Mouse (Mus musculus): ENCODE measurements around the gene Lamtor4. TPM values are rescaled to one million over a fixed set of nuclear protein-coding genes. Genes with fewer than 3 reads are reported as not detected.
"Not testable (repeated sequence)": the region's sequence is repeated elsewhere in the genome, so short reads cannot be mapped to it uniquely, and the experiment has no call there.

Lamtor4 gene
- 22.3 and 26.4 TPM in 2 replicates for total RNA-seq (2015; ENCODE audit: low replicate concordance)
- 4.6 and 5.4 TPM in 2 replicates for total RNA-seq (2017; ENCODE audit: low replicate concordance)

DNA sequence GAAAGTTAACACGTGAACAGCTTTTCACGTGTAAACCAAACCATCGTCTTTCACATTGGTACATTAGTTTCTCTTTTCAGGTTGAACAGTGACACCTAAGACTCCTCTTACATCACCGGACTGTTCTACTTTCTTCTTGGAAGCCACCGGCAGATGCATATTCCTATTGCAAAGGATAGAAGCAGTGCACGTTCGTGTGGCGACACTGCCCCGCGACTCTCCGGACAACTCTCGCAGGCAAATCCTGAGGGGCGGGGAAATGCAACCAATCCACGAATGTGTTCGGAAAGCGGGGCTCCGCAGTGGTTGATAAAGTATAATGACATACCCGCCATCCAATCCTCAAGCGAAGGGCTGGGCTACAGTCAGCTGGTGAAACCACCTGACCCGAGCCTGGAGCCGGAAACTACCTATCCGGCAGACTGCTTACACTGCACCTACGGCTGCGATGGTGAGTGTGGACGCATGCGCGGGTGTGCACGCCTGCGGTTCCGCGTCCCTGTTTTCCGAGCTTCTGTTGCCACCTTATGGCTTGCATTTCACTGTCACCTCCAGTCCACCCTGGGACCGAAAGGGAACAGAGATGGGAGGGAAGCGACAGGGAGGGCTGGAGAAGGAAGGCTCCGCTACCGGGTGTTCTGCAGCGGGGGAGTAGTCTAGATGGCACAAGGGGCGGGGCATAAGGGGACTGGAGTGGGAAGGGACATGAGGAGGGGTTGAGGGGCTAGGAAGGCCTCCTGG lies at the start of gene Lamtor4:
Gene Lamtor4, plus strand, starts transcription at position 130 of the 741 bp plus-strand sequence.
- peak; percentile 98 for ATAC-seq (replicated peaks; ENCODE audit: low FRiP score, poor library complexity, severe bottlenecking)

DNA sequence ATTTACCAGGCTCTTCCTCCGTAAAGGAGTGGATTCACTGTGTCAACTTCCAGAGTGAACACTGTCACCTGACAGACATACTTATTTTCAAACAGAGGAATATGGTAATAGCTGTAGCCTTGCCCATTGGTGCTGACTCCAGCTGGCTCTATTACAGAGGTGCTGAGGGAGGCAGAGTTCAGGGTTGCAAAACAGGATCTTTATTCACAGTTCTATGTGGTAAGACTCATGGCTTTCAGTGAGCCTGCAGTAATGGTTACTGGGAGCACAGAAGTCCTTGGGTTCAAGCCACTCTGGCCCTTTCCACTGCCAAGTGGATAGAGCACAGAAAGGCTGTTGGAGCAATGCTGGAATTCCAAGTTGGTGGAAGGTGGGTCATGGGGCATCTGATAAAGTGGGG lies 48.0 kb upstream of the Lamtor4 start:
- ATAC-seq (replicated peaks; ENCODE audit: low FRiP score, poor library complexity, severe bottlenecking), result no peak

DNA sequence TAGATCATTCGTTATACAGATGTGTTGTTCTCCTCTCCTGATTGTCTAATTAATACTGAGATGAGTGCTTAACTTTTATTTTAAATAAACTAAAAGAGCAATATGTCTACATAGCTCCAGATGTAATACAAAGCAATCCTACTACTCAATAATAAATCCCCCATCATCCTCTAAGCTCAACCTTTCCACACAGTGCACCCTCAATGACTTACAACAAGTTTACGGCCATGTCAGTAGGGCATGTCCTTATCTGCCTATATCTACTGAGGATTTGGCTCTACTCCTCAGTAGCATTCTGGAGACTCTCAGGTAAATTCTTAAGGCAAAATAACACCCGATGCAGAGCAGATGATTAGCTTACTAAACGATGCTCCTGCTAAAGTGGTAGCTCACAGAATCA lies 47.4 kb upstream of the Lamtor4 start:
- ATAC-seq (replicated peaks; ENCODE audit: low FRiP score, poor library complexity, severe bottlenecking), result no peak

DNA sequence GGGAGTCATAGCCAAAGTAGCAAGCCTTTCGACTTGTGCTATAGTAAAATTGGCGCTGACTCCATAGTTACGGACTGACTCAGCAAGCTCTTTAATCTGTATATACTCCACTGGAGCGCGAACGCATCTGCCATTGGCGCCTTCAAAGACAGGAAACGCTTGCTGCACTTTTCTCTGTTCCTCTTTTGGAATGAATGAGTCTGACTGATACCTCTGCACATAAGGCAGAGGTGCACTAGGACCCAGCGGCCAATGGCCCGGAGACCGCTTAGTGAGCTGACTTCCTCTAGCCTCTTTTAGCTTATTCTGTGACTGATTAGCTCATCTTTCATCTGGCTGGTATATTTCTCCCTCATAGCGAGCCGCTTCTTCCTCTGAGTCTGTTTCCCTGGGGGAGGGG lies 38.6 kb upstream of the Lamtor4 start:
- ATAC-seq (replicated peaks; ENCODE audit: low FRiP score, poor library complexity, severe bottlenecking), result not testable (repeated sequence)

DNA sequence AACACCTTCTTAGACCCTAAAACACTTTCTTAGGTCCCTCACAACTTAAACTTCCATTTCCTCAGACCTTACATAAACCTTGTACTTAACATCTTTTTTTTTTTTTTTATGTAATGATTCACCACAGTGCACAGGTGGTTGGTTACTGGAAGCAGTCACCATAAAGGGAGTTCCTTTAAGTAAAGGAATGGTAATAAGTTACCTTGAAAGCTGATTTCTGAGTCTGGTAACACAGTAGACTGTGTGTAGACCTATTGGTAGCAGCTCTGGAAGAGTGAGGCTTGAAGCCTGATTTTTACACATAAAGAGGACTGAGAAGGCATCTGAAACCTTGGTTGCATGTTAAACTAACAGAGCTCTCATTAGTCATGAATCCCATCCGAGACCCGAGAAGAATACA lies 35.4 kb upstream of the Lamtor4 start:
- ATAC-seq (replicated peaks; ENCODE audit: low FRiP score, poor library complexity, severe bottlenecking), result no peak

DNA sequence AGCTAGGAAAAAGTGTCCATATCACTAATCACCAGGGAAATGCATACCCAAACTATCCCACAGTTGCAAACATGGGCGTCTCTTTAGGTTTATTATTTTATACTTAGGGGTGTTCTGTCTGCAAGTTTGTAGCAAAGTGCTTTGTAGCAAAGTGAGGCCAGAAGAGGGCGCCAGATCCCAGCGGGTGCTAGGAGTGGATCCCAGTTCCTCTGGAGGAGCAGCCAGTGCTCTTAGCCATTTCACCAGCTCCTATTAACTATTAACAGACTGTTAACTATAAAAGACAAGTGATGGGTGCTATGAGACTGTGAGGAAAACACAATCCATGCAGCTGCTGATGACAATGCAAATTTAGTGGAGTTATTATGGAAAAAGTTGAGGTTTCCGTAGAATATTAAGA lies 33.2 kb upstream of the Lamtor4 start:
- 0 out of 2 replicates have a peak, but pooled peaks have one; percentile 57 for ATAC-seq (replicated peaks; ENCODE audit: low FRiP score, poor library complexity, severe bottlenecking)

DNA sequence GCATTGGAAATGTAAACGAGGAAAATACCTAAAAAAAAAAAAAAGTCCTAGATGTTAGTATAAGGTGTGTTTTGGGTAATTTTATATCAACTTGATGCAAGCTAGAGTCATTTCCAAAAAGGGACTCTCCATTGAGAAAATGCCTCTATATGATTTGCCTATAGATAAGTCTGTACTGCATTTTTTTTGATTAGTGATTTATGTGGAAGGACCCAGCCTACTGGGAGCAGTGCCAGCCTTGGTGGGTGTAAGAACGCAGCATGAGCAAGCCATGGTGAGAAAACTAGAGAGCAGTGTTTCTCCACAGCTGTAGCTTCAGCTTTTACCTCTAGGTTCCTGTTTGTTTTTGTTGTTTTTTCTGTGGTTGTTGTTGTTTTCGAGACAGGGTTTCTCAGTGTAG lies 32.0 kb upstream of the Lamtor4 start:
- ATAC-seq (replicated peaks; ENCODE audit: low FRiP score, poor library complexity, severe bottlenecking), result no peak

DNA sequence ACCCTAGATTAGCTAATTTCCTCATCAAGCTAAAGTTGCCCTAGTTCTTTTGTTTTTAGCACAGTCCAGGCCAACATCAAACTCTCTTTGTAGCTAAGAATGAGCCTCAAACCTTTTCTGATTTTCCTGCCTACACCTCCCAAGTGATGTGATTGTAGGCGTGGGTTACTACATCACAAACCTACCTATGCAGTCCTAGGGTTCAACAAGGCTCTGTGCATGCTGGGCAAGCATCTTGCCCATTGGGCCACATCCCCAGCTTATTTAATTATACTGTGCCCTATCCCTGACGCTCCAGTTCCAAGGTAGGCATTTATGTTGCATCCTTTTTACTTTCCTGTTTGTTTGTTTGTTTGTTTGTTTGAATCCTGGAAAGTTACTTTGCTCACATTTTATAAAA lies 29.6 kb upstream of the Lamtor4 start, which contains the start of gene Nxpe5:
Gene Nxpe5, plus strand, starts transcription at position 199 of the 400 bp plus-strand sequence.
- ATAC-seq (replicated peaks; ENCODE audit: low FRiP score, poor library complexity, severe bottlenecking), result no peak

DNA sequence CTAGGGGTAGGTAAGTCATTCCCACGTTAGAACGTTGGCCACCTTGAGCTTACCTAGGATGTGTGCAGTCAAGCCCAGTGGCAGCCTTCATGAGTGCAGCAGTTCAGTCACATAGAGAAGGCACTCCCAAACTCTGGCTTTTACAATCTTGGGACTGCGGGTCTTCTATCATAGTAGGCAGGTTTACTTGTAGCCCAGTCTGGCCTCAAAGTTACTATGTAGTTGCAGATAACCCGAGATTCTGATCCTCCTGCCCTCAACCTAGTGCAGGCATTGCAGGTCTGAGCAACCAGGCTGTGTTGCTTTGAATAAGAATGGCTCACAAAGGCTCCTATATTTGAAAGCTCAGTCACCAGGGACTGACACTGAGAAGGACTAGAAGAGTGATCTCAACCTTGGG lies 28.8 kb upstream of the Lamtor4 start:
- ATAC-seq (replicated peaks; ENCODE audit: low FRiP score, poor library complexity, severe bottlenecking), result no peak

DNA sequence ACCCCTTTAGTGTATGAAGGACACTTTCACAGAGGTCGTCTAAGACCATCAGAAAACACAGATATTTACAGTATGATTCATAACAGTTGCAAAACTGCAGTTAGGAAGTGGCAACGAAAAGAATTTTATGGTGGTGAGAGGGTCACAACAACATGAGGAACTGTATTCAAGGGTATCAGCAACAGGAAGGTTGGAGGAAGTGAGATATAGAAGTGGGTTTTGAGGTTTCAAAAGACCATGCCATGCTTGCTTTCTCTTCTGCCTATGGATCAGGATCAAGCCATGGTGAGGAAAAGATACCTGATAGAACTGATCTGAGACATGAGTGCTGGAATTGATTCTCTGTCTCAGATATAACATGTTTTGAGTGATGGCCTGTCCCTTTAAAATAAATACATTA lies 27.9 kb upstream of the Lamtor4 start:
- no peak for ATAC-seq (replicated peaks; ENCODE audit: low FRiP score, poor library complexity, severe bottlenecking)

DNA sequence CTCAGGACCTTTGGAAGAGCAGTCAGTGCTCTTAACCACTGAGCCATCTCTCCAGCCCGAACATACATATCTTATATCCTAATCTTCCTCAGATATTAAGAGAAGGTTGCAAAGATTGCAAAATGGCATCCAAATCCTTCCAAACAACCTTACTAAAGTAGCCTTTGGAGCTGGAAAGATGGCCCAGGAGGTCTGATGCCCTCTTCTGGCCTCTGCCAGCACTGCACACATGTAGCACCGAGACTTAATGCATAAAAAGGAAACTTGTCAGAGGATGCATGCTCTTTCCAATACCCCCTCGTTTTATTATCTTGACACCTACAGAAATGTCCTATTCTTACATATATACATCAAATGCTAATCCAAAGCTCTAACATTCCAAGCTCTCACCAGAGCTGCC lies 27.3 kb upstream of the Lamtor4 start:
- peak; percentile 57; the same call in 1 of the 2 replicates for ATAC-seq (replicated peaks; ENCODE audit: low FRiP score, poor library complexity, severe bottlenecking)

DNA sequence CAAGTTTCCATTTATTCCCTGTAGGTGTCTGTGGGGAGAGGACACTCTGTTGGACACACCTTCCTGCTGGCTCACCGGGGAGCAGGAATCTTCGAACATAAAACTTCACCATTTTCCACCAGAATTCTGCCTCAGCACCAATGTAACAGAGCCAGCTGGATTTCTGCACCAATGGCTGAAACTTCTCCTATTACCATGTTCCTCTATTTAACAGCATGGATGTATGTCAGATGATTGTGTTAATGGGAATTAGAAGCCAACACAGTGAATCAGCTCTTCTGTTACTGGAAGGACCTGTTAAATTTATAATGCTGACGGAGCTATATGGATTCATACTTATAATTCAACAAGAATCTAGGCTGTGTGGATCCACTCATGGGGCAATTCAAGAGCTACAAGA lies 25.8 kb upstream of the Lamtor4 start:
- no peak for ATAC-seq (replicated peaks; ENCODE audit: low FRiP score, poor library complexity, severe bottlenecking)

DNA sequence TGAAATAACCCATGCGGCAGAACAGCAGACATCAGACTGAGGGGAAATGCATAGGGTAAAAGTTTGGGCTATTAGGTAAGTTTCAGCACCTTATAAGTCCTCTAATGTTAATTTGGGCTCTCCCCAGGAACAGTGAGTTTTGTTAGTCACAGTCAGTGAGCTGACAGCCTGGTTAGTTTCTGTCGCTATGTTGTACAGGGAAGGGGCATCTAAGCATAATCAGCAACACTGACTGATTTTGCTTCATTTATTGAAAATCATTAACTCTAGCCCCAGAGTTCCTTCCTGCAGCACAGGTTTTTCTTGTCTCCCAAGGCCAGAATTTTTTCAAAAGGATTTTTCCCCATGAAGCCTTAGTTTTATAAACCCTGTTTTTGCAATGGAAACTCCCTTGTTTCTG lies 21.5 kb upstream of the Lamtor4 start:
- ATAC-seq (replicated peaks; ENCODE audit: low FRiP score, poor library complexity, severe bottlenecking), result no peak

DNA sequence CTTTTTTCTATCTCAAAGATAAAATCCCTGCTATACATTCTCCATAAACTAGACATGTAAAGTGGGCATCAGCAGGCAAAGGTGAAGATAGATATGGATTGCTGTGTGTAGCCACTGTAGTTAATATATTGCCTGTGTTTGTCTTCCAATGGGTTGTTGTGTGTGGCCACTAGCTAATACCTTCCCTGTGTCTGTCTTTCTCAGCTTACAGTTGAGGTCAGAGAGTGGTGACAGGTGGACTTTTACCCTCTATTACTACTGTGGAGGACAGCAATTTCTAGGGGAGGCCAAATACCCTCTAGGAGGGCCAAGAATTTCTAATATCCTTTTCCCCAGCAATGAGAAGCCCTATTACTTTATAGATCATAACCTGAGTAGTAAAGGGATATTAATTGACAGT lies 21.1 kb upstream of the Lamtor4 start:
- no peak for ATAC-seq (replicated peaks; ENCODE audit: low FRiP score, poor library complexity, severe bottlenecking)

DNA sequence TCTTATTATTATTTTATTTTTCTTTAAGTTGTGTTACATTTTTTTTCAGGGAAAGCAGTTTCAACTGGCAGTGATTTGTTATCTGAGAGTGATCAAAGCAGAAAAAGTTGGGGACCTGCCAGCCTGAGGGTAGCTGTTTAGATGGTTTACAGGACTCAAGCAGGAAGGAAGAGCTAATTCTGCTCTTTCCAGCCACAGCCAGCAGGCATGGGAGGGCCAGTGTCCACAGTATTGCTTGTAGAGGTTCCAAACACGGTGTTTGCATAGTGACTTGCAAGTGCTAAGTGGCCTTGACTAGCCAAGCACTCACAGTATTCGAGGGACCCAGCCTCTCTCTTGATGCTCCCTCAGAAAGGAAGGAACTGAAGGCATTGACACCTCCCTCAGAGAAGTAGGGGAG lies 13.8 kb upstream of the Lamtor4 start:
- ATAC-seq (replicated peaks; ENCODE audit: low FRiP score, poor library complexity, severe bottlenecking), result no peak

DNA sequence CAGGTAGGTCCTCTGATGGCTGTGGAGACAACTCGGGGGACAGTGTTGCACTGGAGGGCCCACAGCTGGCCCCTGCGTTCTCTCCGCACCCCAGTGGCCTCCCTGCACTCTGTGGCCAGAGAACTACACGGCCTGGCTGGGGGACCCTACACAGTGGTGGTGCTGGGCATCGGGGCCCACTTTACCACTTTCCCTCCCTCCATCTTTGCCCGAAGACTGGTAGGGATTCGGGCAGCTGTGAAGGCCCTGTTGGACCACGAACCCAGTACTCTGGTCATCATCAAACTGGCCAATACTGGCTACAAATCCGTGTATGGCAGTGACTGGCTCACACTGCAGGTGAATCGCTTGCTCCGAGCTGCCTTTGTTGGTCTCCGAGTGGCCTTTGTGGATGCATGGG lies 4.1 kb upstream of the Lamtor4 start:
- no peak for ATAC-seq (replicated peaks; ENCODE audit: low FRiP score, poor library complexity, severe bottlenecking)

DNA sequence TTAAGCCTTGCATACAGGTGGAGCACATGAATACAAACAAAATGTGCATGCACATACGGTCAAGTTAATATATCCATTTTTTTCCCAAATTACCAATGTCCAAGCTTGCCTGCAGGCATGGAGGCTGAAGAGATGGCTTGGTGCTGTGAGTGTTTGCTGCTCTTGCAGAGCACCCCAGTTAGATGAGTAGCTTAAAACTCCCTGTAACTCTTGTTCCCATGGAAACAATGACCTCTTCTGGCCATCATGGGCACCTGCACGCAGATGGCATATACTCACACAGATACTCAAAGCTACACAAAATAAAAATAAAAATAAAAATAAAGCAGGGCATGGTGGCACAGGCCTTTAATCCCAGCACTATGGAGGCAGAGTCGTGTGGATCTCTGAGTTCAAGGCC lies 2.2 kb upstream of the Lamtor4 start:
- no peak for ATAC-seq (replicated peaks; ENCODE audit: low FRiP score, poor library complexity, severe bottlenecking)

DNA sequence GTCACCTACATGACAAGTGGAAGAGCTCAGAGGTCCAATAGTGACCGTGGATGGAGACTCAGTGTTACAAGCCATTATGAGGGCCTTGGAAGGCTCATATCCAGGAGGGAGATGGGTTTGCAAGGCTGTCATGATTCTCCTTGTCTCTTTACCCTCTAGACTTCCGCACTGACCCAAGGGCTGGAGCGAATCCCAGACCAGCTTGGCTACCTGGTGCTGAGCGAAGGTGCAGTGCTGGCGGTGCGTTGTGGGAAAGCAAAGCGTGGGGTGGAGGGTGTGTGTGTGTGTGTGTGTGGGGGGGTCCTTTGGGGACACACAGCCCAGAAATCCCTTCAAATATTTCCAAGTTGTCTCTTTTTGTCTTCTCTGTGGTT lies 799 bp downstream of the Lamtor4 start:
- ATAC-seq (replicated peaks; ENCODE audit: low FRiP score, poor library complexity, severe bottlenecking), result peak; percentile 7; the same call in 1 of the 2 replicates

DNA sequence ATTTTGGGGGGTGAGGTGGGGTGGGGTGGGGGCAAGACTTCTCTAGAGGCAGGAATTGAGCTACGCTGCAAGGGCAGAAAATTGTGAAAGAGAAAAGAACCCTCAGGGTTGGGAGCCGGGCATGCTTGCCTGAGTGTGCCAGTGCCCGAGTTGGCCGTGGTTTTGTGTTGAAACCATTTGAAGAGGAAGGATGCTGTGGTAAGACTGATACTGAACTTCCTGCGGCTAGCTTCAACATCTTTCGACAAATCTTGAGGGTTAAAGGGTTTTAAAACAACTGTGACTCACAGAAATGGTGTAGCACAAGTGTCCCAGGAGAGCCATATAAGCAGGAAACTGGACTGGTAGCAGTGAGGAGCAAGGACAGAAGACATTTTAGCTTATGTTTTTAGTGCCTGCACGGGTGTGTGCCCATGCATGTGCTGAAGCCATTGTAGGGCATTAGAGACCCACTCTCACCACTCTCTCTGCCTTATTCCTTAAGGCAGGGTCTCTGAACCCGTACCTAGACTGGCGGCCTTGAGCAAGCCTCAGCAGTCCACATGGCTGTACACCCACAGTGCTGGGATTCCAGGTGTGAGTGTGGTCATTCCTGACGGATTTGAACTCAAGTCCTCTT lies 1.8 kb downstream of the Lamtor4 start:
- ATAC-seq (replicated peaks; ENCODE audit: low FRiP score, poor library complexity, severe bottlenecking), result no peak

DNA sequence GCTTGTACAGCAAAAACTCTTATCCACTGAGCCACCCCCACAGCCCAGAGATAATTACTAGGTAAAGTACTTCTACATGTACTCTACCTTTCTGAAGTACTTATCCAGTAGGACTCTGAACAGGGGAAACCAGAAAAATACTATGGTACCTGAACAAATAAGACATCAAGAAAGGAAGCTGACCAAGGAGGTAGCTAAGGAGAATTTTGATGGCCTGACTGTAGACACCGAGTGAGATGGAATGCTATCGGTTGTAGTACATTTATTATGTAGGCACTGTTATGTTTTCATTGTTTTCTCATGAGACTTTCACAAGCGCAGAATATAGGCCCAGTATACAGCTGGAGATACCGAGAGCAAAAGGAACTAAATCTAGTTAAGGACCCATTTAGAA lies 2.3 kb downstream of the Lamtor4 start:
- ATAC-seq (replicated peaks; ENCODE audit: low FRiP score, poor library complexity, severe bottlenecking), result no peak

DNA sequence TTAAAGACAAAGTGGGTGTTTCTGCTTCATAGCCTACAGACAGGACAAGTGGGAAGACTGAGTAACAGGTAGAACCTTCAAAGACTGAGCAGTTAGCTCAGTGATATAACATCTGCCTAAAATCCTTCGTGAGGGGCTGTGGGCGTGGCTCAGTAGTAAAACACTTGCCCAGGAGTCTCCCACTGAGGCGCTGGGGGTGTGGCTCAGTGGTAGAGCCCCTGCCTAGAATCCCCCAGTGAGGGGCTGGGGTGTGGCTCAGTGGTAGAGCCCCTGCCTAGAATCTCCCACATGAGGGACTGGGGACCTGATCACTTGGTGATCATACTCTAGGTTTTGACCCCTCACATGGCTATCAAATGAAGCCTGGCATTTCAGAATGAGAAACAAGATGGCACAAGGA lies 2.8 kb downstream of the Lamtor4 start:
- no peak for ATAC-seq (replicated peaks; ENCODE audit: low FRiP score, poor library complexity, severe bottlenecking)

DNA sequence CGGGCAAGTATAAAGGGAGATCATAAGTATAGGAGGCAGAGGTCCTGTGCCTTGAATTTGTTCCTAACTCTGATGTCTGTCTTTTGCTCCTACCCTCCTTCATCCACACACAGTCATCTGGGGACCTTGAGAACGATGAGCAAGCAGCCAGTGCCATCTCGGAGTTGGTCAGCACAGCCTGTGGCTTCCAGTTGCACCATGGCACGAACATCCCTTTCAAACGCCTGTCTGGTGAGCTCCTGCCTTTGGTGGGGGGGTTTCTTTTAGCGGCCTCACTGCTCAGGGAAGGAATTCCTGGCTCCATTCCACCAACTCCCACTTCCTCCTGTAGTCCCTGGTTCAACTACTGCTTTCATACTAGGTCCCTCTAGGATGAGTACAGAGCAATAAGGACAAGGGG lies 3.3 kb downstream of the Lamtor4 start:
- no peak for ATAC-seq (replicated peaks; ENCODE audit: low FRiP score, poor library complexity, severe bottlenecking)
